Mouse (Mus musculus) liver (tissue): ENCODE data around the gene Fam19a5.

Source experiments
- DNase-seq: peaks from one replicate; pipeline ENCODE4 v3.0.0-alpha.2; 2020; ENCODE audit warnings: mixed read lengths

The Fam19a5 gene

GRCm38 (mm10) chr15:87773955-87774354 lies 229.9 kb downstream of the Fam19a5 start:
- no peak for DNase-seq

GRCm38 (mm10) chr15:87783331-87783730 lies 239.2 kb downstream of the Fam19a5 start:
- DNase-seq: no peak

- no peak for DNase-seq
These were observed 245.6 kb downstream of the Fam19a5 start for GRCm38 (mm10) chr15:87789671-87790070.

GRCm38 (mm10) chr15:87793661-87794060 lies 249.6 kb downstream of the Fam19a5 start:
- DNase-seq: no peak

DNA sequence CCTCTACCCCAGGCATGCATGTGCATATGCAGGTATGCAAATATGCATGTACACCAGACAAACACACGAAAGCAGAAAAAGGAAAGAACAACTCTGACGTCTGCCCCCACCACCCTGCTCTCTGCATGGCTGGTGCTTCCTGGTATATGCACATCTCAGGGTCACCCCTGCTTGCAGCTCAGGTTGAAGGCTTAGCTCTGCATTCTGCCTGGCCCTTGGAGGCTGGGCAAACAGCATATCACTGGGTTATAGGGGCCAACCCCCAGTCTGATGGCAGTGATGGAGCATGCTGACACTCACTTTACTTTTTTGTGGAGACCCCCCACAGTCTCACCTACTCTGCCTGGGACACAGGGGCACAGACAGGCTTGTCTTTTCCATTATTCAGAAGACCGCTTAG lies 252.5 kb downstream of the Fam19a5 start:
- DNase-seq: no peak
